In genomic region chr4:138554934-138555333, GRCm38 (mm10) we compare ENCODE assay signal across 8 mouse cellular contexts.
DNase-seq lines count a peak whose midpoint lies in the region; ATAC-seq and TF ChIP-seq lines count a peak whose summit lies in the region.

No protein-coding gene starts in this region.

- peak overlapping the region; percentile 58 for H3K4me2 ChIP-seq in intestine, postnatal 0 days (replicated peaks; ENCODE audit: low read depth)
- peak overlapping the region; percentile 49 for H3K4me2 ChIP-seq in lung, embryonic 15.5 days
- peak overlapping the region; percentile 49 for H3K4me2 ChIP-seq in stomach, embryonic 16.5 days (ENCODE audit: low read depth, low read length)

- under 1% methylated on average over 14 of the region's 14 CpGs for WGBS in intestine, postnatal 0 days
- WGBS in lung, embryonic 15.5 days: 4% methylated on average over 14 of the region's 14 CpGs
- 3% methylated on average over 14 of the region's 14 CpGs for WGBS in stomach, embryonic 16.5 days
- 14% methylated on average over 14 of the region's 14 CpGs for WGBS in cerebellum, adult 2 months

- peak; percentile 33 for TF ChIP-seq CTCF in intestine, postnatal 0 days (IDR thresholded peaks at IDR 0.05; ENCODE audit: low read depth)
- TF ChIP-seq CTCF in cerebellum, adult 2 months (IDR thresholded peaks at IDR 0.05; ENCODE audit: borderline replicate concordance, insufficient read depth, low read depth, low read length): no peak

- no peak overlapping the region for H3K27ac ChIP-seq in intestine, postnatal 0 days (ENCODE audit: low read depth, low read length)
- no peak overlapping the region for H3K27ac ChIP-seq in lung, embryonic 15.5 days
- no peak overlapping the region for H3K27ac ChIP-seq in stomach, embryonic 16.5 days (ENCODE audit: low read length)
- H3K27ac ChIP-seq in cerebellum, adult 2 months (ENCODE audit: insufficient read depth, low read length): no peak overlapping the region

- no peaks in the 10 kb centered on the region for H3K36me3 ChIP-seq in intestine, postnatal 0 days (ENCODE audit: control insufficient read depth, insufficient read depth)
- H3K36me3 ChIP-seq in lung, embryonic 15.5 days: no peaks in the 10 kb centered on the region
- H3K36me3 ChIP-seq in stomach, embryonic 16.5 days (ENCODE audit: control insufficient read depth, insufficient read depth, low read length): no peaks in the 10 kb centered on the region

- ATAC-seq in intestine, postnatal 0 days: peak; percentile 77
- no peak for ATAC-seq in lung, embryonic 15.5 days (ENCODE audit: borderline replicate concordance, extremely low read depth, low FRiP score, low TSS enrichment)
- peak; percentile 76; the same call in 1 of the 2 replicates for ATAC-seq in stomach, embryonic 16.5 days (ENCODE audit: insufficient read depth, low FRiP score)

- H3K4me3 ChIP-seq in intestine, postnatal 0 days (ENCODE audit: low read depth, low read length): 0 out of 2 replicates have a peak overlapping the region, but pooled peaks have one; percentile 20
- no peak overlapping the region for H3K4me3 ChIP-seq in lung, embryonic 15.5 days
- peak overlapping the region; percentile 24; the same call in 1 of the 2 replicates for H3K4me3 ChIP-seq in stomach, embryonic 16.5 days (replicated peaks; ENCODE audit: low read length)
- no peak overlapping the region for H3K4me3 ChIP-seq in cerebellum, adult 2 months (replicated peaks; ENCODE audit: insufficient read depth, low read depth, low read length)

- DNase-seq in lung, adult 18-20 months: peak; percentile 27 to 34
- DNase-seq in lung, postnatal 25 days (ENCODE audit: low spot score): no peak
- no peak for DNase-seq in frontal cortex, postnatal 14 days (ENCODE audit: low spot score in 2 of 2)
- DNase-seq in cerebellum, adult 2 months: no peak
- DNase-seq in heart, adult 11 months: no peak

- H3K9me3 ChIP-seq in intestine, postnatal 0 days (ENCODE audit: control insufficient read depth): no peaks in the 10 kb centered on the region
- H3K9me3 ChIP-seq in lung, embryonic 15.5 days: no peaks in the 10 kb centered on the region
- H3K9me3 ChIP-seq in stomach, embryonic 16.5 days (replicated peaks; ENCODE audit: control insufficient read depth, low read length): no peaks in the 10 kb centered on the region

- TF ChIP-seq POLR2A in cerebellum, adult 2 months (IDR thresholded peaks at IDR 0.05; ENCODE audit: borderline replicate concordance, insufficient read depth, low read length): no peak

- H3K4me1 ChIP-seq in intestine, postnatal 0 days (replicated peaks; ENCODE audit: control insufficient read depth, insufficient read depth, low read length): no peaks in the 10 kb centered on the region
- H3K4me1 ChIP-seq in lung, embryonic 15.5 days: peaks cover 16% of the 10 kb centered on the region
- peaks cover 17% of the 10 kb centered on the region for H3K4me1 ChIP-seq in stomach, embryonic 16.5 days (ENCODE audit: control insufficient read depth, insufficient read depth, low read length)
- peaks cover 5% of the 10 kb centered on the region; the same call in 1 of the 2 replicates for H3K4me1 ChIP-seq in cerebellum, adult 2 months (ENCODE audit: control insufficient read depth, insufficient read depth, low read length)

- H3K9ac ChIP-seq in intestine, postnatal 0 days (ENCODE audit: low read depth, low read length): no peak overlapping the region
- H3K9ac ChIP-seq in lung, embryonic 15.5 days: no peak overlapping the region
- H3K9ac ChIP-seq in stomach, embryonic 16.5 days (ENCODE audit: low read length): peak overlapping the region; percentile 47; the same call in 1 of the 2 replicates

- peaks cover 5% of the 10 kb centered on the region; the same call in 1 of the 2 replicates for H3K27me3 ChIP-seq in intestine, postnatal 0 days (replicated peaks; ENCODE audit: control insufficient read depth, insufficient read depth, low read length)
- peaks cover 42% of the 10 kb centered on the region for H3K27me3 ChIP-seq in lung, embryonic 15.5 days
- peaks cover 13% of the 10 kb centered on the region for H3K27me3 ChIP-seq in stomach, embryonic 16.5 days (ENCODE audit: control insufficient read depth, insufficient read depth, low read length)
- H3K27me3 ChIP-seq in cerebellum, adult 2 months (ENCODE audit: control insufficient read depth, insufficient read depth, low read length): no peaks in the 10 kb centered on the region

Comparison
In these comparisons a context has a peak if more than half of its experiments do, and no peak if none do; other contexts are left out.
1. DNase-seq: peak in lung, adult 18-20 months (2 of 2); none in lung, postnatal 25 days (single experiment), frontal cortex, postnatal 14 days (0 of 2), cerebellum, adult 2 months (0 of 2) and heart, adult 11 months (single experiment).
2. H3K4me3 ChIP-seq: peak in intestine, postnatal 0 days (single experiment) and stomach, embryonic 16.5 days (single experiment); none in lung, embryonic 15.5 days (single experiment) and cerebellum, adult 2 months (single experiment).
3. Peak in every context shown above with its lines, with median percentiles within 50 percentile points of each other: H3K4me2 ChIP-seq.